16 mouse cellular contexts compared by ENCODE assay signal in the genomic region with DNA sequence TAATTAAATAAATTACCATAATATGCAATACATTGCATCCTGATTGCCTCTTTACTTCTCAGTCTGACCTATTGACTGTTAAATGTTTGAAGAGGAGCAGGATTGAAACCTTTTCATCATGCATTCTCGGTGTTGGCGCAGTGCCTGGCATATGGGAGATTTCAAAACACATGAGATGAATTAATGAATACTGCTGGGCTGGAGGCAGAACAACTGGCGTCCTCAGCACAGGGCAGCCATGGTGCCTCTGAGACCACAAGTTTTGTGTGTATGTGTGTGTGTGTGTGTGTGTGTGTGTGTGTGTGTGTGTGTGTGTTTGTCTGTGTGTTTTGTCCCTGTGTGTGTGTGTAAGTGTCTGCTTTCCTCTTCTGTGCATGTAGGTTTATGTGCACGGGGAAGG.
DNase-seq lines count a peak whose midpoint lies in the region; ATAC-seq and TF ChIP-seq lines count a peak whose summit lies in the region.
"Had no signal": no experiment of that assay in that cellular context is flagged by ENCODE, and none has a peak within 500 bp of the region (broad histone marks: within the 10 kb centered on the region; RNA-seq: fewer than 3 reads in every experiment).

No protein-coding gene starts in this region.

- no peaks in the 10 kb centered on the region for H3K9me3 ChIP-seq in forebrain, embryonic 12.5 days
- H3K9me3 ChIP-seq in forebrain, embryonic 11.5 days (ENCODE audit: control insufficient read depth, low read length) = no peaks in the 10 kb centered on the region
- no peaks in the 10 kb centered on the region for H3K9me3 ChIP-seq in liver, postnatal 0 days (ENCODE audit: low read length)
- H3K9me3 ChIP-seq: limb, embryonic 13.5 days; neural tube, embryonic 15.5 days had no signal

- no peak for TF ChIP-seq CTCF in liver, adult 2 months (IDR thresholded peaks at IDR 0.05; ENCODE audit: low read depth, low read length)
- TF ChIP-seq CTCF in liver, postnatal 0 days (IDR thresholded peaks at IDR 0.05; ENCODE audit: low read depth) = no peak
- no peak for TF ChIP-seq CTCF in brain, embryonic 14.5 days (IDR thresholded peaks at IDR 0.05; ENCODE audit: borderline replicate concordance, extremely low read depth, insufficient read depth, insufficient read length)

- no peak overlapping the region for H3K9ac ChIP-seq in forebrain, embryonic 12.5 days
- H3K9ac ChIP-seq in forebrain, embryonic 11.5 days (ENCODE audit: low read length) = no peak overlapping the region
- no peak overlapping the region for H3K9ac ChIP-seq in liver, adult 2 months (ENCODE audit: low read depth, low read length)
- H3K9ac ChIP-seq in liver, postnatal 0 days (replicated peaks) = no peak overlapping the region
- H3K9ac ChIP-seq: limb, embryonic 13.5 days; neural tube, embryonic 15.5 days had no signal

- no peak overlapping the region for H3K27ac ChIP-seq in forebrain, embryonic 12.5 days
- H3K27ac ChIP-seq in forebrain, embryonic 11.5 days (ENCODE audit: low read depth, low read length) = no peak overlapping the region
- no peak overlapping the region for H3K27ac ChIP-seq in liver, adult 2 months (replicated peaks; ENCODE audit: insufficient read depth, low read depth, low read length)
- no peak overlapping the region for H3K27ac ChIP-seq in liver, postnatal 0 days (ENCODE audit: low read depth)
- H3K27ac ChIP-seq: limb, embryonic 13.5 days; neural tube, embryonic 15.5 days had no signal

- H3K79me2 ChIP-seq in liver, adult 2 months (ENCODE audit: control insufficient read depth, insufficient read depth, low read length) = no peaks in the 10 kb centered on the region

- no peak for TF ChIP-seq POLR2A in liver, adult 2 months (IDR thresholded peaks at IDR 0.05; ENCODE audit: extremely low read depth, insufficient read depth, low read length)
- no peak for TF ChIP-seq POLR2A in brain, embryonic 14.5 days (IDR thresholded peaks at IDR 0.05; ENCODE audit: borderline replicate concordance, extremely low read depth, insufficient read depth, insufficient read length, poor library complexity, severe bottlenecking)

- H3K4me3 ChIP-seq in forebrain, embryonic 12.5 days (replicated peaks) = no peak overlapping the region
- no peak overlapping the region for H3K4me3 ChIP-seq in forebrain, embryonic 11.5 days (ENCODE audit: low read depth, low read length)
- H3K4me3 ChIP-seq in liver, adult 2 months (ENCODE audit: insufficient read depth, low read depth, low read length) = no peak overlapping the region
- no peak overlapping the region for H3K4me3 ChIP-seq in liver, postnatal 0 days (ENCODE audit: low read depth, low read length)
- H3K4me3 ChIP-seq: limb, embryonic 13.5 days; megakaryocyte, embryonic 14.5 days; neural tube, embryonic 15.5 days had no signal

- H3K4me2 ChIP-seq in forebrain, embryonic 12.5 days = no peak overlapping the region
- no peak overlapping the region for H3K4me2 ChIP-seq in forebrain, embryonic 11.5 days (ENCODE audit: low read depth, low read length, severe bottlenecking)
- no peak overlapping the region for H3K4me2 ChIP-seq in liver, postnatal 0 days (ENCODE audit: low read depth, low read length)
- H3K4me2 ChIP-seq: limb, embryonic 13.5 days; neural tube, embryonic 15.5 days had no signal

- no peaks in the 10 kb centered on the region for H3K4me1 ChIP-seq in forebrain, embryonic 12.5 days
- no peaks in the 10 kb centered on the region for H3K4me1 ChIP-seq in forebrain, embryonic 11.5 days (replicated peaks; ENCODE audit: control insufficient read depth, insufficient read depth, low read length)
- no peaks in the 10 kb centered on the region for H3K4me1 ChIP-seq in liver, adult 2 months (ENCODE audit: control insufficient read depth, insufficient read depth, low read length)
- no peaks in the 10 kb centered on the region for H3K4me1 ChIP-seq in liver, postnatal 0 days (ENCODE audit: insufficient read depth)
- H3K4me1 ChIP-seq: megakaryocyte, embryonic 14.5 days; neural tube, embryonic 15.5 days had no signal

- H3K27me3 ChIP-seq in forebrain, embryonic 12.5 days = no peaks in the 10 kb centered on the region
- H3K27me3 ChIP-seq in forebrain, embryonic 11.5 days (ENCODE audit: control insufficient read depth, insufficient read depth, low read length) = no peaks in the 10 kb centered on the region
- no peaks in the 10 kb centered on the region for H3K27me3 ChIP-seq in liver, adult 2 months (ENCODE audit: control insufficient read depth, insufficient read depth, low read length)
- H3K27me3 ChIP-seq in liver, postnatal 0 days (ENCODE audit: insufficient read depth, low read length) = no peaks in the 10 kb centered on the region
- H3K27me3 ChIP-seq: limb, embryonic 13.5 days; megakaryocyte, embryonic 14.5 days; neural tube, embryonic 15.5 days had no signal

- 62% methylated on average over 4 of the region's 4 CpGs for WGBS in forebrain, embryonic 12.5 days
- 84% methylated on average over 4 of the region's 4 CpGs for WGBS in forebrain, embryonic 11.5 days
- 85% methylated on average over 4 of the region's 4 CpGs for WGBS in liver, adult 2 months
- WGBS in liver, postnatal 0 days (ENCODE audit: insufficient replicate concordance) = 67% methylated on average over 4 of the region's 4 CpGs

- no peak for TF ChIP-seq EP300 in liver, postnatal 0 days (IDR thresholded peaks at IDR 0.05; ENCODE audit: low read depth)

- peak; percentile 49; the same call in 1 of the 2 replicates for ATAC-seq in forebrain, embryonic 12.5 days (ENCODE audit: low FRiP score)
- no peak for ATAC-seq in forebrain, embryonic 11.5 days (replicated peaks; ENCODE audit: low FRiP score)
- no peak for ATAC-seq in liver, postnatal 0 days

- H3K36me3 ChIP-seq in forebrain, embryonic 12.5 days (replicated peaks) = no peaks in the 10 kb centered on the region
- H3K36me3 ChIP-seq in forebrain, embryonic 11.5 days (ENCODE audit: control insufficient read depth, insufficient read depth, low read length) = no peaks in the 10 kb centered on the region
- no peaks in the 10 kb centered on the region for H3K36me3 ChIP-seq in liver, adult 2 months (ENCODE audit: control insufficient read depth, insufficient read depth, low read length)
- no peaks in the 10 kb centered on the region for H3K36me3 ChIP-seq in liver, postnatal 0 days (replicated peaks; ENCODE audit: insufficient read depth, low read length)
- H3K36me3 ChIP-seq: limb, embryonic 13.5 days; neural tube, embryonic 15.5 days had no signal

- DNase-seq in forebrain, embryonic 11.5 days (ENCODE audit: low spot score) = no peak
- DNase-seq in liver, adult 2 months (ENCODE audit: extremely low read depth, low read depth, low spot score) = peak; percentile 12
- no peak for DNase-seq in liver, postnatal 0 days
- DNase-seq in brain, embryonic 14.5 days (ENCODE audit: low read depth) = peak; percentile 68
- peak; percentile 49 for DNase-seq in lung, postnatal 10 days
- no peak for DNase-seq in thymus, postnatal 25 days
- DNase-seq in heart, adult 8-10 months (ENCODE audit: low spot score) = no peak
- DNase-seq: cerebellum, adult 11 months; embryo, embryonic 11 days; heart, adult 18-20 months; kidney, adult 9 months; spleen, adult 18-20 months had no signal

Comparison
In these comparisons a context has a peak if more than half of its experiments do, and no peak if none do; other contexts are left out.
1. DNase-seq: peak in liver, adult 2 months (single experiment), brain, embryonic 14.5 days (single experiment) and lung, postnatal 10 days (single experiment); none in forebrain, embryonic 11.5 days (single experiment), liver, postnatal 0 days (single experiment), thymus, postnatal 25 days (single experiment) and heart, adult 8-10 months (single experiment).